Mouse (Mus musculus) C2C12 (cell line): ENCODE measurements at regions not wholly inside any gene's neighbourhood (a gene's known extent, or its start where the extent isn't known, plus 50 kb on each side); places are given as distances from the start of the nearest gene placed in this dataset.

Experiments
- H3K27me3 ChIP-seq: one replicate; pipeline ENCODE4 v1.6.1; 2011; ENCODE audit not compliant: control insufficient read depth, insufficient read depth, insufficient read length
- H3K36me3 ChIP-seq: one replicate; pipeline ENCODE4 v1.6.1; 2011; ENCODE audit not compliant: control insufficient read depth, insufficient read depth
- H3K4me3 ChIP-seq: one replicate; pipeline ENCODE4 v1.5.1; 2011; ENCODE audit warnings: mild to moderate bottlenecking, control low read depth; ENCODE audit not compliant: poor library complexity, insufficient read depth, severe bottlenecking
- H3K79me2 ChIP-seq: one replicate; pipeline ENCODE4 v1.6.1; 2011; ENCODE audit not compliant: control insufficient read depth, insufficient read depth
- H3K79me3 ChIP-seq: one replicate; pipeline ENCODE4 v1.6.1; 2011; ENCODE audit warnings: low read depth, control low read depth
- H3ac ChIP-seq: one replicate; pipeline ENCODE3; 2011; ENCODE audit warnings: low read depth; ENCODE audit not compliant: control insufficient read depth, insufficient read length
- CEBPB ChIP-seq: IDR thresholded peaks from one replicate; pipeline ENCODE4 v1.6.1; 2011; ENCODE audit warnings: low read depth, mild to moderate bottlenecking, control low read depth, moderate library complexity
- CTCF ChIP-seq: IDR thresholded peaks from one replicate; pipeline ENCODE4 v1.5.1; 2011; ENCODE audit not compliant: control insufficient read depth, insufficient read depth, insufficient read length
- FOSL1 ChIP-seq: IDR thresholded peaks from one replicate; pipeline ENCODE4 v1.8.0; 2011; ENCODE audit warnings: mild to moderate bottlenecking, low read length; ENCODE audit not compliant: poor library complexity, insufficient read depth, severe bottlenecking
- MAX ChIP-seq: IDR thresholded peaks from one replicate; pipeline ENCODE4 v1.6.1; 2011; ENCODE audit warnings: mild to moderate bottlenecking, control low read depth
- MYOD1 ChIP-seq: IDR thresholded peaks from one replicate; pipeline ENCODE4 v1.6.1; 2011; ENCODE audit warnings: low read depth; ENCODE audit not compliant: control insufficient read depth, insufficient read length
- MYOG ChIP-seq: IDR thresholded peaks from one replicate; pipeline ENCODE4 v1.6.1; 2011; ENCODE audit not compliant: control insufficient read depth, insufficient read length; ENCODE audit errors: extremely low read depth
- USF1 ChIP-seq: IDR thresholded peaks from one replicate; pipeline ENCODE4 v1.6.1; 2011; ENCODE audit warnings: low read depth, mild to moderate bottlenecking, control low read depth, moderate library complexity

DNA sequence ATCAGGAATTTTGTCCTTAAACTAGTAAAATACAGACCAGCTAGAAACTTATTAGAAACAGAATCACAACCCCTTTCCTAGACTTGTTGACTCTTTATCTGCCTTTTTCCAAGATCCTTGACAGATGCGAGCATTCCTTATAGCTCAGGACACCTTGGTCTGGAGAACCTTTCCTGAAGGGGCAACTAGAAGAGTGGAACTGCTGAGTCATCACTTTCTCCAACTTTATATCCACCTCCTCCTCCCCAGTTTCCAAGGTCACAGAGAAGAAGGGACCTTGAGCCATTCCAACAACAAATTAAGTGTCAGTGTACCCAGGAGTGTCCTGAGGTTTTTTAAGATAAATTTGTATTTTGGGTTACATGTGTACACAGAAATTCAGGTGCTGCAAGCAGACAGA lies 111.5 kb upstream of the Aco1 start:
- no peaks in the 10 kb centered on the region for H3K79me3 ChIP-seq
- no peak overlapping the region for H3ac ChIP-seq
- H3K27me3 ChIP-seq: no peaks in the 10 kb centered on the region
- H3K4me3 ChIP-seq: no peak overlapping the region
- H3K36me3 ChIP-seq: no peaks in the 10 kb centered on the region
- TF ChIP-seq MYOG (no peak), MYOD1 (no peak), CTCF (no peak), USF1 (no peak), MAX (no peak), FOSL1 (no peak), CEBPB (no peak)
- H3K79me2 ChIP-seq: no peaks in the 10 kb centered on the region

DNA sequence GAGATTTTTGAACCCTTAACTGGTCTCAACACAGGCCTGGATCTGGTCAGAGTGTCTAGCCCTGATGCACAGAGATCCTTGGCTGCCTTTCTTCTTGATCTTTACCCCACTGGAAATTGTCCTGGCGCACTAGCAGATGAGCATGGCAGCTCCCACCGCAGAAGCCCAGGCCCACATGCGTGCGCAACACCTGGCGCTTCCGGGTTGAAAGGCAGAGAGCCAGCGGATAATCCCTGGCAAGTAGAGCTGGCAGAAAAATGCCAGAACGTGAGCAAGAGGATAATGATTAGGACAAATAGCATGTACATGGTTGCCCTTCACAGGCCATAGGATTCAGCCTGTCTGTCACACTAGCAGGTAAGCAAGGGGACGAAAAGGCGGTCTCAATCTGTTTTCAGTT lies 95.0 kb upstream of the Aco1 start:
- Histone ChIP-seq H3K79me2 (no peaks in the 10 kb centered on the region), H3K79me3 (no peaks in the 10 kb centered on the region), H3K36me3 (no peaks in the 10 kb centered on the region), H3K4me3 (no peak overlapping the region), H3K27me3 (no peaks in the 10 kb centered on the region), H3ac (no peak overlapping the region)
- TF ChIP-seq MYOD1 (no peak), MYOG (no peak), CTCF (no peak), MAX (no peak), USF1 (no peak), FOSL1 (no peak)

DNA sequence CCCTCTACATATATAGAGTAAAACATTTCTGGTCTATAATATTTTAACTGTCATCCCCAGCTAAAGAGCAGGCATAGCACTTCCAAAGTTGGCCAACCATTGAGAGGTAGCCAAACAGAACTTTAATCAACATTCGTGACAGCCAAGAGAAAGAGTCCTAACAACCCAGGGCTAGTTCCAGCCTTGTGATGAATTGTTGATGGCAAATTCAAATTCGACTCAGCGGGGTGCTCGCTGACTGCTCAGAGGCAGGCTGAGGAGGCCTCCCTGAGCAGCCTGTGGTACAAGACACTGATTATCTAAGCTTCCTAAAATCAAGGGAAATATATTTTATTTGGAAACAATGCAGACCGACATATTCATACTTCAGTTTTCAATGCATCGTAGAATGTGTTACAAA lies 93.8 kb upstream of the Aco1 start:
- Histone ChIP-seq H3K79me2 (no peaks in the 10 kb centered on the region), H3K36me3 (no peaks in the 10 kb centered on the region), H3K27me3 (no peaks in the 10 kb centered on the region), H3ac (no peak overlapping the region), H3K4me3 (no peak overlapping the region), H3K79me3 (no peaks in the 10 kb centered on the region)
- TF ChIP-seq USF1 (no peak), MAX (no peak), MYOG (no peak), MYOD1 (no peak), FOSL1 (no peak), CEBPB (no peak), CTCF (no peak)

DNA sequence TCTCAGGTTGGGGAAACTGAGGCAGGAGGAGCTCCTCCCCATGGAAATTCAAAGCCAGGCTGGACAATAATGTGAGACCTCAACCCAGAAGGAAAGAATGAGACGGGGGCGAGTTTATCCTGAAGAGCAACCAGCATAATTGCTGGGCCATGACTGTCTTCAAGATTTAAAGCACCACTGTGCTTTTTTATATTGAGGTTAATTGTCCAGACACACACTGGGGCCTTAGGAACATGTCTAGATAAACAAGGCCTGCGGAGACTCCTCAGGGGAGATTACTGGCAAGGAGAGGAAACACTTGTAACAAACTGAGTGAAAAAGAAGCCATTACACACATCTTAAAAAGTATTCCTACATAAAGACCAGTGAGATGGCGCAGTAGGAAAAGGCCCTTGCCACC lies 91.0 kb upstream of the Aco1 start:
- TF ChIP-seq USF1 (no peak), MYOD1 (no peak), MAX (no peak), MYOG (no peak), CEBPB (no peak), FOSL1 (no peak), CTCF (no peak)
- Histone ChIP-seq H3K27me3 (no peaks in the 10 kb centered on the region), H3ac (no peak overlapping the region), H3K79me2 (no peaks in the 10 kb centered on the region), H3K79me3 (no peaks in the 10 kb centered on the region), H3K36me3 (no peaks in the 10 kb centered on the region), H3K4me3 (no peak overlapping the region)

DNA sequence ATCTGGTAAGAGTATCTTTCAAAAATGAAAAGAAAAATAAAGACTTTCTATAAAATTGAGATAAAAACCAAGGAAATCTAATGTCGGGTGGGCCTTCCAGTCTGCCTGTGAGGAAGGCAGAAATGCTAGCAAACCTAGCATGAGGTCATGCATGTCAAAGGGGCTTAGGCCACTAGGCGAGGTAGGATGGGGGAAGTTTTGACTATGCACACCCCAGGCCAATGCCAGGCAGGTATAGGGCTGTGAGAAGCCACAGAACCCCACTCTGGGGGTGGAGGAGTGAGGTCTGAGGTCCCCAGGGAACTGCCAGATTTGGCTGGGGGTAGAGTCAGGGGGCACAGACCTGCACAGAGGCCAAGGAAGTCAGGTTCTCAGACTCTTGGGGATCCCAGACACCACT lies 89.5 kb upstream of the Aco1 start:
- H3ac ChIP-seq: no peak overlapping the region
- no peaks in the 10 kb centered on the region for H3K79me2 ChIP-seq
- H3K79me3 ChIP-seq: no peaks in the 10 kb centered on the region
- no peak for TF ChIP-seq FOSL1
- TF ChIP-seq CEBPB: no peak
- TF ChIP-seq CTCF: no peak
- TF ChIP-seq MYOG: no peak
- TF ChIP-seq USF1: no peak
- no peaks in the 10 kb centered on the region for H3K36me3 ChIP-seq
- H3K4me3 ChIP-seq: no peak overlapping the region
- no peaks in the 10 kb centered on the region for H3K27me3 ChIP-seq

DNA sequence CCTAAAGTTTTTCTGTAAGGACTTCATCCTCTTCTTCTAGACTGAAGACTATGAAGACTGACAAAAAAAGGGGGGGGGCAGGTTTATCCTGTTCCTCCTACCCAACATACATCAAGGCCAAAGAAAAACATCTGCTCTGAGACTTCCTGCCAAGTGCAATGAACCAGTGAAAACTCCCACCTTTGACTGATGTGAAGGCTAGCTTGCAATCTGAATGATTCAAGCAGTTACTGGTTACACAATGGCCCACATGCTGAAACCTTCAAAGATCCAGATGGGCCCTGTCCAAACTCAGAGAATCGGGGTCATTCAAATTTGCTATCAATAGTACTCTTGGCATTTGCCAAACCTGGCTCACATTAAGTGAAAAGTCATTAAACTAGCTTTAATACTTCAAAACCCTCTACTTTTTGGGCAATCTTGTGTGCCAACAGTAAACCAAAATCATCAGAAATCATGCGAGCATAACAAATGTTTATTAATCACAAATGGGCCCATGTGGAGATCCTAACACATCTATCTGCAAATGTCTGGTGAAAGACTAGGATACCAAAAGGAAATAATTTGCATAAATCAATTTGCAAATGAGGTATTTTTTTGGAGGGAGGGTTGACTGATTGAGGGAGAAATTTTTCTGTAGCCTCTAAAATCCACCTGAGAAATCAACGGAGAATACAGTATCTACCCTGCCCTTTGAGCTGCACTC lies 79.0 kb upstream of the Aco1 start:
- TF ChIP-seq FOSL1 (no peak), USF1 (no peak), MYOG (no peak), CTCF (no peak), MYOD1 (no peak), CEBPB (no peak), MAX (no peak)
- no peaks in the 10 kb centered on the region for H3K27me3 ChIP-seq

More for the DNA sequence above, 79.0 kb upstream of the Aco1 start:
- H3K4me3 ChIP-seq: no peak overlapping the region
- no peak overlapping the region for H3ac ChIP-seq
- H3K79me2 ChIP-seq: no peaks in the 10 kb centered on the region
- no peaks in the 10 kb centered on the region for H3K36me3 ChIP-seq
- no peaks in the 10 kb centered on the region for H3K79me3 ChIP-seq
